Mouse (Mus musculus): ENCODE data around the gene Nenf. TPM values are rescaled to one million over a fixed set of nuclear protein-coding genes. Genes with fewer than 3 reads are reported as not detected.

Gene Nenf
- polyA plus RNA-seq (2017; shearing (Covaris generic)) = 6.0 TPM

GRCm38 (mm10) chr1:191317591-191318196 lies at the start of gene Nenf:
TSS of gene Nenf (minus strand) at chr1:191318194.

GRCm38 (mm10) chr1:191325726-191326232 lies 7.8 kb upstream of the Nenf start, which contains the start of gene Tmem206:
TSS of gene Tmem206 (plus strand) at chr1:191325912.

Other genes starting within 250 kb of the Nenf start
- gene Batf3, start 220.3 kb downstream of the Nenf start, polyA plus RNA-seq (2017; shearing (Covaris generic)) = not detected
- not detected for gene Fam71a, start 153.4 kb downstream of the Nenf start, polyA plus RNA-seq (2017; shearing (Covaris generic))
- gene Atf3, start 100.2 kb downstream of the Nenf start, polyA plus RNA-seq (2017; shearing (Covaris generic)) = 0.75 TPM
- gene Tmem206, start 7.7 kb upstream of the Nenf start, polyA plus RNA-seq (2017; shearing (Covaris generic)) = 13.4 TPM
- 506 TPM for gene Ppp2r5a, start 85.1 kb upstream of the Nenf start, polyA plus RNA-seq (2017; shearing (Covaris generic))